Mouse (Mus musculus): Measurements from ENCODE around the gene S100a2.

Gene S100a2

GRCm38 (mm10) chr3:90589947-90590346 is at the start of gene S100a2:
S100a2 (plus strand) TSS chr3:90590247.
- DNase-seq (ENCODE audit: low spot score in 2 of 2), result no peak

GRCm38 (mm10) chr3:90540904-90541303 is 49.1 kb upstream of the S100a2 start:
- DNase-seq (ENCODE audit: low spot score in 2 of 2), result no peak

GRCm38 (mm10) chr3:90549676-90550420 is 40.2 kb upstream of the S100a2 start:
- DNase-seq (ENCODE audit: low spot score in 2 of 2), result no peak

- no peak for DNase-seq (ENCODE audit: low spot score in 2 of 2)
Observed at GRCm38 (mm10) chr3:90550421-90550790, 39.6 kb upstream of the S100a2 start.

GRCm38 (mm10) chr3:90552231-90552630 is 37.8 kb upstream of the S100a2 start:
- DNase-seq (ENCODE audit: low spot score in 2 of 2), result no peak

- DNase-seq (ENCODE audit: low spot score in 2 of 2), result peak in 1 of 2 experiments; percentile 61
Observed at GRCm38 (mm10) chr3:90555954-90556353, 34.1 kb upstream of the S100a2 start.

- DNase-seq (ENCODE audit: low spot score in 2 of 2), result no peak
Observed at GRCm38 (mm10) chr3:90560008-90560628, 29.9 kb upstream of the S100a2 start, which contains the start of gene S100a3. S100a3 (plus strand) TSS chr3:90560578.

GRCm38 (mm10) chr3:90574691-90575090 is 15.4 kb upstream of the S100a2 start:
- DNase-seq (ENCODE audit: low spot score in 2 of 2), result no peak

- DNase-seq (ENCODE audit: low spot score in 2 of 2), result no peak
Observed at GRCm38 (mm10) chr3:90575320-90575719, 14.7 kb upstream of the S100a2 start.

- DNase-seq (ENCODE audit: low spot score in 2 of 2), result no peak
Observed at GRCm38 (mm10) chr3:90576351-90577001, 13.6 kb upstream of the S100a2 start.

GRCm38 (mm10) chr3:90579433-90579832 is 10.6 kb upstream of the S100a2 start:
- DNase-seq (ENCODE audit: low spot score in 2 of 2), result no peak

- DNase-seq (ENCODE audit: low spot score in 2 of 2), result no peak
Observed at GRCm38 (mm10) chr3:90581141-90581540, 8.9 kb upstream of the S100a2 start.

- DNase-seq (ENCODE audit: low spot score in 2 of 2), result no peak
Observed at GRCm38 (mm10) chr3:90582156-90582555, 7.9 kb upstream of the S100a2 start.

GRCm38 (mm10) chr3:90582556-90582955 is 7.5 kb upstream of the S100a2 start:
- DNase-seq (ENCODE audit: low spot score in 2 of 2), result no peak

- DNase-seq (ENCODE audit: low spot score in 2 of 2), result no peak
Observed at GRCm38 (mm10) chr3:90583893-90584292, 6.2 kb upstream of the S100a2 start.

- peak in 1 of 2 experiments; percentile 57 for DNase-seq (ENCODE audit: low spot score in 2 of 2)
Observed at GRCm38 (mm10) chr3:90585595-90585994, 4.5 kb upstream of the S100a2 start.

- no peak for DNase-seq (ENCODE audit: low spot score in 2 of 2)
Observed at GRCm38 (mm10) chr3:90586016-90586643, 3.9 kb upstream of the S100a2 start.

- DNase-seq (ENCODE audit: low spot score in 2 of 2), result no peak
Observed at GRCm38 (mm10) chr3:90586906-90587305, 3.1 kb upstream of the S100a2 start.

- DNase-seq (ENCODE audit: low spot score in 2 of 2), result no peak
Observed at GRCm38 (mm10) chr3:90587361-90588101, 2.5 kb upstream of the S100a2 start.

- no peak for DNase-seq (ENCODE audit: low spot score in 2 of 2)
Observed at GRCm38 (mm10) chr3:90589390-90589789, 657 bp upstream of the S100a2 start.

- no peak for DNase-seq (ENCODE audit: low spot score in 2 of 2)
Observed at GRCm38 (mm10) chr3:90594466-90594865, 4.4 kb downstream of the S100a2 start.

GRCm38 (mm10) chr3:90595556-90595955 is 5.5 kb downstream of the S100a2 start:
- DNase-seq (ENCODE audit: low spot score in 2 of 2), result no peak
